Mouse (Mus musculus) brain, embryonic 14.5 days (tissue): ENCODE measurements around the gene Rab43.

Source experiments
- CTCF ChIP-seq: fragments of 200-500 bp; IDR thresholded peaks from 2 replicates; pipeline ENCODE4 v1.5.1; 2012; ENCODE audit warnings: inconsistent platforms, mild to moderate bottlenecking, moderate library complexity, borderline replicate concordance; ENCODE audit not compliant: insufficient read depth, insufficient read length; ENCODE audit errors: extremely low read depth
- POLR2A ChIP-seq: fragments of 200-500 bp; IDR thresholded peaks from 2 replicates; pipeline ENCODE4 v1.6.1; 2012; ENCODE audit warnings: mild to moderate bottlenecking, inconsistent platforms, borderline replicate concordance; ENCODE audit not compliant: poor library complexity, insufficient read depth, insufficient read length, severe bottlenecking; ENCODE audit errors: extremely low read depth

- no peak for TF ChIP-seq CTCF
- TF ChIP-seq POLR2A = peak; percentile 47; the same call in 1 of the 2 replicates
These were observed 26.7 kb upstream of the Rab43 start, which contains the start of gene Isy1 for GRCm38 (mm10) chr6:87838551-87839197.
